Mouse (Mus musculus) forebrain, embryonic 10.5 days (tissue): Measurements from ENCODE around the gene Zfp467. TPM values are rescaled to one million over a fixed set of nuclear protein-coding genes. Genes with fewer than 3 reads are reported as not detected.

Experiments used
- DNase-seq: peaks from one replicate; pipeline ENCODE4 v3.0.0-alpha.2; 2017; ENCODE audit warnings: low spot score; ENCODE audit errors: extremely low spot score
- H3K27ac ChIP-seq: fragments of 300-500 bp; sonication (generic); 2 replicates; pipeline ENCODE4 v1.5.1; 2016; ENCODE audit warnings: mild to moderate bottlenecking
- H3K27me3 ChIP-seq: fragments of 300-500 bp; sonication (generic); 2 replicates; pipeline ENCODE4 v1.6.1; 2016; ENCODE audit warnings: mild to moderate bottlenecking; ENCODE audit not compliant: poor library complexity, severe bottlenecking
- H3K36me3 ChIP-seq: fragments of 300-500 bp; sonication (generic); replicated peaks from 2 replicates; pipeline ENCODE4 v1.6.1; 2016; ENCODE audit warnings: mild to moderate bottlenecking, moderate library complexity
- H3K4me1 ChIP-seq: fragments of 300-500 bp; sonication (generic); 2 replicates; pipeline ENCODE4 v1.6.1; 2016
- H3K4me3 ChIP-seq: fragments of 300-500 bp; sonication (generic); 2 replicates; pipeline ENCODE4 v1.5.1; 2016; ENCODE audit warnings: mild to moderate bottlenecking, moderate library complexity
- H3K9me3 ChIP-seq: fragments of 300-500 bp; sonication (generic); 2 replicates; pipeline ENCODE4 v1.6.1; 2016; ENCODE audit warnings: mild to moderate bottlenecking, moderate library complexity
- WGBS: fragments of 180-500 bp; shearing (Covaris S2); methylation state at CpG from one replicate; pipeline ENCODE4 v1.1.7; 2016; 5-methylcytosine and 5-hydroxymethylcytosine counted together
- polyA plus RNA-seq: library from polyadenylated mRNA; unstranded; fragments of >200 nt; fragmentation: Nextera tagmentation; extraction: Ambion mirVana; gene quantifications from 2 replicates; pipeline ENCODE4 v1.2.1, GENCODE M21; 2016

Gene Zfp467
- polyA plus RNA-seq, 1 experiment from 2014 or later = 13.1 TPM

GRCm38 (mm10) chr6:48435706-48436349 lies 9.8 kb downstream of the Zfp467 start:
- Histone ChIP-seq H3K4me1 (peaks cover 40% of the 10 kb centered on the region), H3K9me3 (no peaks in the 10 kb centered on the region), H3K27ac (no peak overlapping the region), H3K27me3 (peaks cover 59% of the 10 kb centered on the region), H3K36me3 (peaks cover 34% of the 10 kb centered on the region), H3K4me3 (no peak overlapping the region)
- 84% methylated on average over 5 of the region's 5 CpGs for WGBS
- no peak for DNase-seq

GRCm38 (mm10) chr6:48435111-48435510 lies 10.5 kb downstream of the Zfp467 start:
- no peak overlapping the region for H3K27ac ChIP-seq
- 75% methylated on average over 5 of the region's 5 CpGs for WGBS
- H3K4me1 ChIP-seq = peaks cover 33% of the 10 kb centered on the region
- peaks cover 32% of the 10 kb centered on the region for H3K36me3 ChIP-seq
- no peak overlapping the region for H3K4me3 ChIP-seq
- H3K9me3 ChIP-seq = no peaks in the 10 kb centered on the region
- no peak for DNase-seq
- peaks cover 52% of the 10 kb centered on the region for H3K27me3 ChIP-seq

GRCm38 (mm10) chr6:48434651-48435050 lies 11.0 kb downstream of the Zfp467 start:
- Histone ChIP-seq H3K9me3 (no peaks in the 10 kb centered on the region), H3K36me3 (peaks cover 28% of the 10 kb centered on the region), H3K4me1 (peaks cover 29% of the 10 kb centered on the region), H3K27me3 (peaks cover 47% of the 10 kb centered on the region), H3K27ac (no peak overlapping the region), H3K4me3 (no peak overlapping the region)
- 73% methylated on average over 6 of the region's 6 CpGs for WGBS
- no peak for DNase-seq

- no peaks in the 10 kb centered on the region for H3K9me3 ChIP-seq
- 70% methylated on average over 12 of the region's 12 CpGs for WGBS
Measured at GRCm38 (mm10) chr6:48432893-48433816, 12.5 kb downstream of the Zfp467 start.

GRCm38 (mm10) chr6:48430748-48431147 lies 14.9 kb downstream of the Zfp467 start:
- Histone ChIP-seq H3K27ac (no peak overlapping the region), H3K4me1 (0 out of 2 replicates have a peak, but pooled peaks cover 5% of the 10 kb centered on the region), H3K27me3 (peaks cover 8% of the 10 kb centered on the region), H3K9me3 (no peaks in the 10 kb centered on the region), H3K4me3 (no peak overlapping the region), H3K36me3 (no peaks in the 10 kb centered on the region)
- WGBS = 84% methylated on average over 5 of the region's 5 CpGs
- DNase-seq = no peak

More at GRCm38 (mm10) chr6:48432893-48433816, 12.5 kb downstream of the Zfp467 start:
- no peak for DNase-seq
- peaks cover 32% of the 10 kb centered on the region for H3K27me3 ChIP-seq
- peaks cover 14% of the 10 kb centered on the region for H3K4me1 ChIP-seq
- H3K27ac ChIP-seq = no peak overlapping the region
- H3K4me3 ChIP-seq = no peak overlapping the region
- H3K36me3 ChIP-seq = peaks cover 16% of the 10 kb centered on the region

GRCm38 (mm10) chr6:48428769-48429557 lies 16.7 kb downstream of the Zfp467 start:
- WGBS = 75% methylated on average over 4 of the region's 4 CpGs

GRCm38 (mm10) chr6:48426956-48427355 lies 18.7 kb downstream of the Zfp467 start:
- Histone ChIP-seq H3K4me1 (0 out of 2 replicates have a peak, but pooled peaks cover 6% of the 10 kb centered on the region), H3K9me3 (no peaks in the 10 kb centered on the region), H3K27ac (no peak overlapping the region), H3K36me3 (no peaks in the 10 kb centered on the region), H3K4me3 (no peak overlapping the region), H3K27me3 (no peaks in the 10 kb centered on the region)
- WGBS = 81% methylated on average over 5 of the region's 5 CpGs
- DNase-seq = no peak

More at GRCm38 (mm10) chr6:48428769-48429557, 16.7 kb downstream of the Zfp467 start:
- Histone ChIP-seq H3K27me3 (no peaks in the 10 kb centered on the region), H3K27ac (no peak overlapping the region), H3K9me3 (no peaks in the 10 kb centered on the region), H3K4me1 (0 out of 2 replicates have a peak, but pooled peaks cover 5% of the 10 kb centered on the region), H3K4me3 (no peak overlapping the region), H3K36me3 (no peaks in the 10 kb centered on the region)
- no peak for DNase-seq

- H3K9me3 ChIP-seq = no peaks in the 10 kb centered on the region
- no peak overlapping the region for H3K4me3 ChIP-seq
- no peak for DNase-seq
- H3K27ac ChIP-seq = no peak overlapping the region
- WGBS = 71% methylated on average over 5 of the region's 5 CpGs
- no peaks in the 10 kb centered on the region for H3K27me3 ChIP-seq
- H3K36me3 ChIP-seq = no peaks in the 10 kb centered on the region
- peaks cover 19% of the 10 kb centered on the region for H3K4me1 ChIP-seq
Measured at GRCm38 (mm10) chr6:48424074-48424473, 21.6 kb downstream of the Zfp467 start.

GRCm38 (mm10) chr6:48423336-48423735 lies 22.3 kb downstream of the Zfp467 start:
- H3K4me3 ChIP-seq = no peak overlapping the region
- peaks cover 19% of the 10 kb centered on the region for H3K4me1 ChIP-seq
- no peak overlapping the region for H3K27ac ChIP-seq
- WGBS = 88% methylated on average over 3 of the region's 3 CpGs
- H3K27me3 ChIP-seq = no peaks in the 10 kb centered on the region
- no peak for DNase-seq
- H3K36me3 ChIP-seq = peaks cover 6% of the 10 kb centered on the region
- H3K9me3 ChIP-seq = no peaks in the 10 kb centered on the region

- DNase-seq = no peak
- H3K9me3 ChIP-seq = no peaks in the 10 kb centered on the region
- no peaks in the 10 kb centered on the region for H3K27me3 ChIP-seq
- no peak overlapping the region for H3K4me3 ChIP-seq
- peaks cover 32% of the 10 kb centered on the region for H3K36me3 ChIP-seq
- peaks cover 19% of the 10 kb centered on the region for H3K4me1 ChIP-seq
- WGBS = 27% methylated on average over 2 of the region's 2 CpGs
- 0 out of 2 replicates have a peak overlapping the region, but pooled peaks have one; percentile 30 for H3K27ac ChIP-seq
Measured at GRCm38 (mm10) chr6:48420647-48421046, 25.0 kb downstream of the Zfp467 start.

- DNase-seq = no peak
- WGBS = 91% methylated on average over 2 of the region's 2 CpGs
- Histone ChIP-seq H3K27me3 (no peaks in the 10 kb centered on the region), H3K9me3 (no peaks in the 10 kb centered on the region), H3K4me1 (peaks cover 13% of the 10 kb centered on the region), H3K27ac (no peak overlapping the region), H3K4me3 (no peak overlapping the region), H3K36me3 (peaks cover 73% of the 10 kb centered on the region)
Measured at GRCm38 (mm10) chr6:48416486-48416885, 29.1 kb downstream of the Zfp467 start.

- no peak overlapping the region for H3K4me3 ChIP-seq
- H3K36me3 ChIP-seq = peaks cover 82% of the 10 kb centered on the region
- H3K27me3 ChIP-seq = no peaks in the 10 kb centered on the region
- H3K27ac ChIP-seq = no peak overlapping the region
- no peaks in the 10 kb centered on the region for H3K9me3 ChIP-seq
- peaks cover 4% of the 10 kb centered on the region for H3K4me1 ChIP-seq
- no peak for DNase-seq
- 97% methylated on average over 7 of the region's 7 CpGs for WGBS
Measured at GRCm38 (mm10) chr6:48415636-48416035, 30.0 kb downstream of the Zfp467 start.
